Mouse (Mus musculus) megakaryocyte-erythroid progenitor cell, adult 5-6 weeks (primary cell): ENCODE data around the gene Erc2. TPM values are rescaled to one million over a fixed set of nuclear protein-coding genes. Genes with fewer than 3 reads are reported as not detected.

Source experiments
- ATAC-seq: replicated peaks from 2 replicates; pipeline ENCODE4 v1.8.0; 2016; ENCODE audit warnings: mild to moderate bottlenecking, inconsistent platforms; ENCODE audit not compliant: severe bottlenecking, poor library complexity, low FRiP score, low TSS enrichment
- total RNA-seq, 2 experiments: library from RNA; stranded (forward) in 1 of 2; stranded (reverse) in 1 of 2; fragments of 200-1000, 215-1000 nt in 1 of 2; fragments of >200 nt in 1 of 2; fragmentation: Nextera tagmentation in 1 of 2; gene quantifications; 2 replicates each; pipeline ENCODE4 v1.2.3; 2014 to 2017

Gene Erc2
- total RNA-seq, 2 experiments from 2014 or later: not detected

DNA sequence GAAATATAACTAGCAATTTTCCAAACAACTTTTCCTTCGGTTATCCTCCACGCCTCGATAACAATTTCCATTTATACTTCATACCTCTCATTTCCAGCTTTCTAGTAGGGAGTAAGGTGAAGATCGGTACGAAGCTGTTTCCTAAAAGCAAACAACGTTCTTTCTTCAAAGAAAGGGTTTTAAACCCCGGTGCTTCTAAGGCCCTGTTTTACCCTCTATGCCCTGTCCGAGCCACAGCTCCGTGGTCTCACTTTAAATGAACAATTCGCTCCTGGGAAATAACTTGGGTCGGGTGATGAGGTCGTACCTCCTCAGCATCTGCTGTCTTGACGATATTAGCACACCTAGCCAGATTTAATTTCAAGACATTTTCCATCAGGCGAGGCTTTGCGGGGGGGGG is 884.8 kb downstream of the Erc2 start:
- ATAC-seq: no peak

DNA sequence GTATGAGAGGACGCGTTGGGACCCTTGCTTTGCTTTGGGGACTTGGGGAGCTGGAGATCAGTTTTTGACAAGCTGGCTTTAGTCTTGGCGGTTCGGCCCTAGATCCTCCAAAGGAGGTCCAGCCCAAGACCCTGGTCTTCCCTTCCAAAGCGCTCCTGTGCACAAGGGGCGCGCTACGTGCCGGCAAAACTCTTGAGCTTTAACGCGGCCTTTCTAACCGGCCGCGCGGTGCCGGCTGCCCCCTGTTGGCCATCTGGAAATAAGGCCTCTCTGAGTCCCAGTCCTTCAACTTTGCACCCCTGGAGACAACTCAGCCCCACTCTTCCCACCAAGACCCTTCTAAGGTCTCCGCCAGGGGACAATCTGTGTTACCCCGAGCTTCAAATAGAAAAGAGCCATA is 885.2 kb downstream of the Erc2 start:
- 0 out of 2 replicates have a peak, but pooled peaks have one; percentile 57 for ATAC-seq

DNA sequence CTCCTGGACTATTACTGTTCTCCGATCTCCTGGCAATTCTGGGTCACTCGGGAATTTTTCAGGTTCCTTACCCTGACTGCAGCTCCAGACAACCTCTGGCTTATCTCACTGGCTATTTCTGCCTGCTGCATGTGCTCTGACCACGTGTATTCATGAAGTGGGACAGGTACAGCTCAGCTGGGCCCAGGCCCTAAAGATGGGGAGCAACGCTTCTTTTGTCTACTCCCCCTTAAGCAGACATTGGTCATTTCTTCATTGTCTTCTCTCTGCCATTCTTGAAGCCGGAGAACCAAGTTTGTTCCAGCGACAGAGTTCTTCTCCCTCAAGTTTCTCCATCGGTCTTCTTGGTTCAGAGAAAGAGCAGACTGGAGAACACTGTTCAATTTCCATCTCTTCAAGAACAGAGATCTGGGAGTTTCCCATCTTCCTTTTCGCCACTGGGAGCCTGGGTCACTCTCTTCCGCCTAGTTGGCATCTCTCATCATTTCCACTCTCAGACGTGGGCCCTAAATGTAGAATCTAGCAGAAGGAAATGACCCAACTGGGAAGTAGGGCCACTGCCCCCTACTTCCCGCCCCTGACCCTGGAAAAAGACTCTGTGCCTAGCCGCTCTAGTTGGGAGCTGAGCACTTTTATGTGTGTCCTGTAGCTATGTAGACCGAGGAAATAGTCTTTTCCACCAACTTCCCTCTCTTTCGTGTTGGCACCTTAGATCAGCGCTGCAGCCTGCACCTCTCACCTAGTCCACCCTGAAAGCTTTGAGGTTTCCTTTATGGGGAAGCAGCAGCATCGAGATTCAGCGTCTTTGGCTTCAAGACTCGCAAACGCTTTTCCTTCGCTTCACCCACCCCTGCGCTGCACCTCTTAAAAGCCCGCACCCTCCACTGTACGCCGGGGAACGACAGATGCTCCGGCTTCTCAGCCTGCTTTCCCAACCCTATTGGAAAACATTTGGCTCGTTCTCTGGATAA is 886.3 kb downstream of the Erc2 start:
- no peak for ATAC-seq

DNA sequence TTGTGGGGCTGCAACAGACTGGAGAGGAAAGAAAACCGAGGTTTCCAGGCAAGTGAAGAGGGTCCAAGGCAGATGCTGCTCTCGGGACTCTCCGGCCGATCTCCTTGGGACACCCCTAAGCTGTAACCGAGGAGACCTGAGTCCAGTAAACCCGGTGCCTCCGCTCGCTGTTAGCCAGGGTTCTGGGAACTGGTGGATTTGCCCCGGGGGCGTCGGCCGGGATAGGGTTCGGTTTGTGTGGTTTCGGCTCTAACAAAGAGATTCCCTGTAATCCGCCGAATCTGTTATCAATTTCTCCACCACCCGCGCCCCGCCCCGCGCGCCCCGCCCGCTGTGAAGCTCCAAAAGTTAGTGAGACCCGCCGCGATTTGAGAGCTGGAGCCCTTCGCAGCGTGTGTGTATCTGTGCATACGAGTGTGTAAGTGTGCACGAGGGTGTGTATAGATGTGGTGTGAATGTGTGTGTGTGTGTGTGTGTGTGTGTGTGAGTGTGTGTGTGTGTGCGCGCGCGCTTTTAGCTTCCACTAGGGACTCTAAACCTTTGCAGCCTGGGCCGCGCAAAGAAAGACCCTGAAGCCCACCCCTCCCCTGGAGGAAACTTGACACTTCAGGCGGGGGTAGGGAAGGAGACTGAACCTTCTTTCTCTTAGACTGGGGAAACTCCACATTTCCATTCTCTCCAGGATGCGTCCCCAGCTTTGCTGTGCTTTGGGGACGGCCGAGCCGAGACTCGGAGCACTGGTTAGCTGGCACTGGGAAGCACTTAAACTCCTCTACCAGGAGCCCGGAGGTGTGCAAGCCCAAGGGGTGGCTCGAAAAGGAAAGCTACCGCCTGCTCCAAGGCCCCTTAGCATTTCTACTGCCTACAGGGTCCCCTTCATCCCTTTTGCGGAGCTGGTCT is 887.5 kb downstream of the Erc2 start:
- no peak for ATAC-seq

DNA sequence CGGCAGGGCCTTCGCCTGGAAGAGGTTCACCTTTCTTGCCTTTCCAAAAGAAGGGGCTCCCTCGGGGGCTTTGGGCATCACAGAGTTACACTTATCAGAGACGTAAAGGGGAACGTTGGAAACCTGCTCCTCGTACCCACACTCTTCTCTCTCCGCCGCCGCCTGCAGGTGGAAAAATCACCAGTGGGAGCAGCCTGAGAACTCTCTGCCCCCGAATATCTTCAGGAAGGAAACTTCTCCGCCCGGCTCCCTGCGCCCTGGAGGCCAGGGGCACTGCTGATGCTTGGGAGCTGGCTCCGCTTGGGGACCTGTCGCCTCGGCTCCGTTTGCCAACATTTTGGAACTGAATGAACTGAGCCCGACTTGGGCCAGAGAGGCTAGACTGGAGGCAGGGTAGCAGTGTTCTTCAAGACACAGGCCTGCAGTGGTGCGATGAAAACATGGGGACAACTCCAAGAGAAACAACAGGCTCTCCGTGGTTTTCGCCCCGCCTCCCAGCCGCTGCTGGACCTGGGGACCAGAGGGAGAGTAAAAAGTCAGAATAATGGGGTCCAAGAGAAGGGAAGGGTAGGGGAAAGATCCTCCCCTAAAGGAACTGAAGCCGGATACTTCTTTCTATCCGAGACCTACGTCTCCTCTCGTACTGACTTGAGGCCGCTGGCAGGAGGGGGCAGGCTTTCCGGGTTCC is 888.3 kb downstream of the Erc2 start:
- ATAC-seq: no peak

DNA sequence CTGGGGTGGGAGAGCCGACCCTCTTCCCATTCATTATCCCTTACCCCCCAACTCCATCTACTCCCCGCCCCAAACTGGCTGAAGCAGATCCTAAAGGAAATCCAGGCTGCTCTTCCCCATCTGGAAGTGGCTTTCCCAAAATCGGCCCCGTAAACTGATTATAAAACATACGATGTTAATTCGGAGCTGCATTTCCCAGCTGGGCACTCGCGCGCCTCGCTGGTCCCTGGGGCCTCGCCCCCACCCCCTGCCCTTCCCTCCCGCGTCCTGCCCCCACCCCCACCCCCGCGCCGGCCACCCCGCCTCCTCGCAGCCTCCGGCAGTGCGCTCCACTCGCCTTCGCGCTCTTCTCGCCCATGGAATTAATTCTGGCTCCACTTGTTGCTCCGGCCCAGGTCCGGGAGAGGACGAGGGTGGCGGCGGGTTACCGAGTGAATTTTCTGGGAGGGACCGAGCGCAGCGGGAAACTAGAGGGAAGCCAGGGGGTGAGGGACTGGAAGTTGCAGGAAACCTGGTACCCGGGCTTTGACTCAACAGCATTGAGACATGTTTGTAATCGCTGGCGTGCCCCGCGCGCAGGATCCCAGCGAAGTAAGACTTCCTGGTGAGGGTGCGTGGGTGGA is 888.9 kb downstream of the Erc2 start:
- no peak for ATAC-seq

DNA sequence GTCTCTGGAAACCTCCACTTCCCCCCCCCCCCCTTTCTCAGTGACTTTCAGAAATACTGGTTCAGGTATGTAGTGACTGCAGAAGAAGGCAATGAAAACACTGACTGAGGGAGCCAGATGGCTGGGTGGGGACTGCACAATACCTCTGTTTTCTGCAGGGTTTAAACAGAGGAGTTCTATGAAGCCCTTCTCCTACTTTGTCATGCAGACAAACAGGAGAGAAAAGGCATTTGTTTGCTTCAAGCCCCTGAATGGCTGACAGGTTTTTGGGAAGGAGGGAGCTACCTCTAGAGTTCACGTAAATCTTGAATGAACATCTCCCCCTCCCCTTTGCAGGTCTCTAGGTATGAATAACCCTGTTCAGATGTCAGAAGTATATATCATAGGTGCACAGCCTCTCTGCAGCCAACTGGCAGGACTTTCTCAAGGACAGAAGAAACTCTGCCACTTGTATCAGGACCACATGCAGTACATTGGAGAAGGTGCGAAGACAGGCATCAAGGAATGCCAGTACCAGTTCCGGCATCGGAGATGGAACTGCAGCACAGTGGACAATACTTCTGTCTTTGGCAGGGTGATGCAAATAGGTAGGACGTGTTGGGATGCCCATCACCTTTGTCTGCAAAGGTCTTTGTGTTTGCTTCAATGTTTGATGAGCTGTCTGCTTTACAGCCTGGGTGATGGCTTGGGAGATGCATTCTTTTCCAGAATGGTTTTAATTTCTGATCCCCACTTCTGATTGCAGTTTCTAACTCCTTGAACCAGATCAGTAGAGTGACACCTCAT is 890.8 kb downstream of the Erc2 start:
- no peak for ATAC-seq

DNA sequence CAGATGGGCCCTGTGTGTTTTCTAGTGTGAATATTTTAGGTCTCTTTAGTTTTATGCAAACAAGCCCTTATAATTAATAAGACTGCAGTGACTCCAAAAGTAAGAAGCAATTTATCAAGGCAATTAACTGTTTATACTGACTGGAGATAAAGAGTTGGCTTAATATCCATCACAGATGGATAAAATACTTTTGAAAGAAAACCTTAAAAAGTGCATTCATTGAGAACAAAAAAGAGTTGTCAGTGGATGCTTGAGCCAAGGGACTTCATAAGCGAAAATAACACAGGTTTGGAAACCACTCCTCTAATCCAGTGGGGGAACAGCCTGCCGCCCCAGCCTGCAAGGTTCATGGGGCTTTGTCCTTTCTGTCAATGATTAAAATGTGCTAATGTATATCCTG is 891.9 kb downstream of the Erc2 start:
- no peak for ATAC-seq

DNA sequence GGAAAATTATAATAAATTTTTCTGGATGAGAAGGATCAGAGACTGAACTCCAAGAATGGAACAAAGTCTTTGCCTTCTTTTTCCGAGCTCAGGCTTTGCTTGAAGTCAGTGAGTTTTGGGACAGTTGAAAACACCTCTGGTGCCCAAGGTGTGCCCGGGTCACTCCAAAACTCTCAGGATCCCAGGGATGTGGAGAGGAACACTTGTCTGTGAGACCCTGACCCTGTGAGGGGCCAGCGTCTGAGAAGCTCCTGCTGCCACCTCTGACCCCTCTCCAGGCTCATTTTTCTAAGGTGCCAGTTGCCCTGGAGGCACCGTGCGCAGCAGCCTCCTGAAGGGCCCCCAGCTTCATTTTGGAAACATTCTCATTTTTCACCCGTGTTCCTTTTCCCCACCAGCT is 893.1 kb downstream of the Erc2 start:
- ATAC-seq: no peak

DNA sequence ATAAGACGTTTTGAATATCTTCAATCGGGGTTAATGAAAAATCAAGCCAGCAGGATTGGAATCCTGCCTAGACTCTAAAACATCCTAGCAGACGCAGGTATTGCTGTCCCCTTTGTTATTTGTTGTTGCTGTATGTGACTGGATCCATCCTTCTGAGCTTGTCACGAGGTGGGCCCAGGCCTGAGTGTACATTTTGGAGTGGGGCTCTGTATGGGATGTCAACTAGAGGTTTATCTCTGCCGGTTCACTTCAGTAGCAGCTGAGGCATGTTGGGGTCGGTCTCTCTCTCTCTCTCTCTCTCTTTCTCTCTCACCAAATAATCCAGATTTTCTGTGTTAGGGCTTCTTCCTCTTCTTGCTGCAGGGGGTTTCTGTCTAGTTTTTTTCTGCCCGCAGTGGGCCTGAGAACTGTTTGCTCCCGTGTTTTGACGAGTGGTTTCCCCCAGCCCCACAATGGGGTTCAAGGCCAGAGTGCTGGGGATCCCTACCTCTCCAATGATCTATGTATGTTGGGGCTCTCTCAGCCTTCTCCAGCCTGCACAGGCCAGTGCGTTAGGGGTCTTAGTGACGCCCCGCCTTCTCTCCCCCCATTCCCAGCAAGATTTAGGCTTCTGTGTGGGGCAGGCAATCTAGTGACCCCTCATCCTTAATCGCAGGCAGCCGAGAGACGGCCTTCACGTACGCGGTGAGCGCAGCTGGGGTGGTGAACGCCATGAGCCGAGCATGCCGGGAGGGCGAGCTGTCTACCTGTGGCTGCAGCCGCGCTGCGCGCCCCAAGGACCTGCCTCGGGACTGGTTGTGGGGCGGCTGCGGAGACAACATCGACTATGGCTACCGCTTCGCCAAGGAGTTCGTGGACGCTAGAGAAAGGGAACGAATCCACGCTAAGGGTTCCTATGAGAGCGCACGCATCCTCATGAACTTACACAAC is 895.7 kb downstream of the Erc2 start:
- no peak for ATAC-seq

DNA sequence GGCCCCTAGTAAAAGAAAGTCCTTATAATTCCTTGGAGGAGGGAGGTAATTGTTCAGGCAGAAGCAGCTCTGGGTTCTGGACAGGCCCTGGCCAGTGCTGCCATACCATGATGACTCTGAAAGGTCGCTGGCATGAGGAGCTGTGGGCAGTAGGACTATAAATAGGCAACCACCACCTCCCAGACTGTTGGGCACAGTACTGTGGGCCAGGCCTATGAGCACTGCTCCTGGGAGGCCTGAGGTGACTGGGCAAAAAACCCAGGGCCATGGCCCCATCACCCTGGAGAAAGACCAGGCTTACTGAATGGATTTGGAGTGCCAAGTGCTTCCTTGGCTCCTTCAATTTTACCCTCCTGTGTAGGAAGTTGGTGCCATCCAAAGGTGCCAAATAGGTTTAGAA is 898.9 kb downstream of the Erc2 start:
- no peak for ATAC-seq

DNA sequence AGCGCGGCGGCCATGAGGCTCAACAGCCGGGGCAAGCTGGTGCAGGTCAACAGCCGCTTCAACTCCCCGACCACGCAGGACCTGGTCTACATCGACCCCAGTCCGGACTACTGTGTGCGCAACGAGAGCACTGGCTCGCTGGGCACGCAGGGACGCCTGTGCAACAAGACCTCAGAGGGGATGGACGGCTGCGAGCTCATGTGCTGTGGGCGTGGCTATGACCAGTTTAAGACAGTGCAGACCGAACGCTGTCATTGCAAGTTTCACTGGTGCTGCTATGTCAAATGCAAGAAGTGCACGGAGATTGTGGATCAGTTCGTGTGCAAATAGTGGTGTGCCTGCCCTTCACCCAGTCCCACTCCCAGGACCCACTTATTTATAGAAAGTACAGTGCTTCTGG is 900.4 kb downstream of the Erc2 start:
- no peak for ATAC-seq

DNA sequence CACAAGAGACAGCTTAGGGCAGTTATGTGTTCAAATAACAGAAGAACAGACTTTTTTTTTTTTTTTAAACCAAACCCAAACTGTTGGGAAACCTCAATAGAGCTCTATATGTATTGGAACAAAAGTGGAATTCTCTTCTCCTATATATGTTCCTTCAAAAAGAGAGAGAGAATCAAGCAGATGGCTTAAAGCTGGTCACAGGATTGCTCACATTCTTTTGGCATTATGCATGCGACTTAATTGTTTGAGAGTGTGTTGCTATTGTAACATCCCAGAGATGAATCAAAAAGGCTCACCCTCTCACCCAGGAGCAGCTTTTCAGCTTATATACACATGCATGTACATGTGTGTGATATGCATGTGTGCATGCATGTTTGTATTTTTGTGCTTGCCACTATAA is 903.3 kb downstream of the Erc2 start:
- no peak for ATAC-seq

Other genes starting within 250 kb of the Erc2 start
- gene Fam208a, start 193.6 kb upstream of the Erc2 start, total RNA-seq (2014; fragmentation: Nextera tagmentation): 32.6 and 35.8 TPM in 2 replicates
- gene Fam208a, start 193.6 kb upstream of the Erc2 start, total RNA-seq (2017): 29.9 and 35.3 TPM in 2 replicates
- 11.3 and 14.4 TPM in 2 replicates for gene Ccdc66, start 114.0 kb upstream of the Erc2 start, total RNA-seq (2014; fragmentation: Nextera tagmentation)
- 13.8 and 23.1 TPM in 2 replicates for gene Ccdc66, start 114.0 kb upstream of the Erc2 start, total RNA-seq (2017)